Mouse (Mus musculus) intestine, postnatal 0 days (tissue): ENCODE results near the gene Defb9. TPM values are rescaled to one million over a fixed set of nuclear protein-coding genes. Genes with fewer than 3 reads are reported as not detected.

Source experiments
- polyA plus RNA-seq: library from polyadenylated mRNA; unstranded; fragments of >200 nt; fragmentation: Nextera tagmentation; extraction: Ambion mirVana; gene quantifications from 2 replicates; pipeline ENCODE4 v1.2.1, GENCODE M21; 2015

The Defb9 gene
- polyA plus RNA-seq, 1 experiment from 2014 or later: not detected

Other genes starting within 250 kb of the Defb9 start
- 298 and 318 TPM in 2 replicates for gene Defa17, start 229.6 kb downstream of the Defb9 start, polyA plus RNA-seq
- gene Defa34, start 219.6 kb downstream of the Defb9 start, polyA plus RNA-seq: not detected in 2 replicates
- 0.69 and 1.0 TPM in 2 replicates for gene AY761184, start 181.8 kb downstream of the Defb9 start, polyA plus RNA-seq
- gene Defa24, start 150.9 kb downstream of the Defb9 start, polyA plus RNA-seq: 749 and 750 TPM in 2 replicates
- gene Defb50, start 61.9 kb downstream of the Defb9 start, polyA plus RNA-seq: not detected in 2 replicates
- not detected in 2 replicates for gene Defb2, start 45.5 kb downstream of the Defb9 start, polyA plus RNA-seq
- gene Defb10, start 26.5 kb downstream of the Defb9 start, polyA plus RNA-seq: not detected in 2 replicates
- gene Defb11, start 21.0 kb upstream of the Defb9 start, polyA plus RNA-seq: not detected in 2 replicates
- not detected in 2 replicates for gene Defb15, start 47.3 kb upstream of the Defb9 start, polyA plus RNA-seq
- not detected in 2 replicates for gene Defb35, start 52.9 kb upstream of the Defb9 start, polyA plus RNA-seq
- gene Defb13, start 61.3 kb upstream of the Defb9 start, polyA plus RNA-seq: not detected in 2 replicates
- gene Fam90a1a, start 73.3 kb upstream of the Defb9 start, polyA plus RNA-seq: not detected in 2 replicates
- not detected in 2 replicates for gene Ccdc70, start 84.4 kb upstream of the Defb9 start, polyA plus RNA-seq
- 3.0 and 3.9 TPM in 2 replicates for gene Atp7b, start 174.9 kb upstream of the Defb9 start, polyA plus RNA-seq
- gene Alg11, start 175.3 kb upstream of the Defb9 start, polyA plus RNA-seq: 12.1 and 12.4 TPM in 2 replicates
- gene Nek5, start 239.6 kb upstream of the Defb9 start, polyA plus RNA-seq: 0.14 and 0.21 TPM in 2 replicates